Mouse (Mus musculus): ENCODE results near the gene Asl. TPM values are rescaled to one million over a fixed set of nuclear protein-coding genes. Genes with fewer than 3 reads are reported as not detected.

Asl gene
- 103 and 107 TPM in 2 replicates for polyA plus RNA-seq (2012; rRNA removed)

GRCm38 (mm10) chr5:130029142-130029897, at the start of gene Asl, which contains the start of gene Crcp:
Asl (minus strand) TSS chr5:130029247.
Crcp (plus strand) TSS chr5:130029290.

GRCm38 (mm10) chr5:130073026-130073425, 44.0 kb upstream of the Asl start, which contains the start of gene Tpst1:
Tpst1 (plus strand) TSS chr5:130073326.

GRCm38 (mm10) chr5:130002301-130003146, 26.5 kb downstream of the Asl start, which contains the start of gene Gusb:
Gusb (minus strand) TSS chr5:130003049.

Other genes starting within 250 kb of the Asl start
- gene Psph, start 241.8 kb downstream of the Asl start, polyA plus RNA-seq (2012; rRNA removed), result 28.9 and 31.9 TPM in 2 replicates
- gene Sumf2, start 182.3 kb downstream of the Asl start, polyA plus RNA-seq (2012; rRNA removed), result 8.7 and 9.7 TPM in 2 replicates
- gene Chchd2, start 141.8 kb downstream of the Asl start, polyA plus RNA-seq (2012; rRNA removed), result 756 and 757 TPM in 2 replicates
- gene Zbed5, start 133.5 kb downstream of the Asl start, polyA plus RNA-seq (2012; rRNA removed), result 2.2 and 2.3 TPM in 2 replicates
- gene Phkg1, start 130.7 kb downstream of the Asl start, polyA plus RNA-seq (2012; rRNA removed), result 0.03 and 0.06 TPM in 2 replicates
- gene Nupr1l, start 120.7 kb downstream of the Asl start, polyA plus RNA-seq (2012; rRNA removed), result 0.84 and 0.87 TPM in 2 replicates
- 16.9 and 17.0 TPM in 2 replicates for gene Vkorc1l1, start 87.3 kb downstream of the Asl start, polyA plus RNA-seq (2012; rRNA removed)
- gene Gusb, start 26.2 kb downstream of the Asl start, polyA plus RNA-seq (2012; rRNA removed), result 16.6 and 17.4 TPM in 2 replicates
- 13.7 and 13.9 TPM in 2 replicates for gene Crcp, start within 50 bp of the Asl start, polyA plus RNA-seq (2012; rRNA removed)
- 12.0 and 12.4 TPM in 2 replicates for gene Tpst1, start 44.1 kb upstream of the Asl start, polyA plus RNA-seq (2012; rRNA removed)
- gene Kctd7, start 115.6 kb upstream of the Asl start, polyA plus RNA-seq (2012; rRNA removed), result 3.0 and 3.6 TPM in 2 replicates
- gene Rabgef1, start 142.6 kb upstream of the Asl start, polyA plus RNA-seq (2012; rRNA removed), result 11.8 and 13.4 TPM in 2 replicates
- gene Tmem248, start 187.8 kb upstream of the Asl start, polyA plus RNA-seq (2012; rRNA removed), result 14.3 and 16.6 TPM in 2 replicates
- gene Sbds, start 226.3 kb upstream of the Asl start, polyA plus RNA-seq (2012; rRNA removed), result 33.5 and 35.2 TPM in 2 replicates
- 5.5 and 6.3 TPM in 2 replicates for gene Tyw1, start 226.4 kb upstream of the Asl start, polyA plus RNA-seq (2012; rRNA removed)